Mouse (Mus musculus): ENCODE measurements around the gene Pla2g4d. TPM values are rescaled to one million over a fixed set of nuclear protein-coding genes. Genes with fewer than 3 reads are reported as not detected.

The Pla2g4d gene
- total RNA-seq, 2 experiments from 2014 or later = not detected

DNA sequence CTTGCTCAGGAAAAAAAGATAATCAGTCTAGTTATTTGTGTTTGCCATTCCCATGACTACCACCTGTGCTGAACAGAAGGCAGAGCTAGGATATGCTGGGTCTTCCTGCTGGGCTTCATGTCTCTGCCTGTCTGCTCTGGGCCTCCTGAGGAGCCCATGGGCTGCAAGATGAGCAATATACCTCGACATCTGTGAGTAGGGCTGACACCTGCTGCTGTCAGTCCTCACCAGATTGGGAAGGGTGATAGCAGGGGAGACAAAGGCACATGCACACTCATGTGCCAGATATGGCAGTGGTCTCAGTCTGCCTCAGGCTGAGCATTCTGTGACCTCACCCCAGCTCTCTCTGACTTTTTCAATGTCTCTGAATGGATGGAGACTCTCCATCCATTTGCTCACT lies 26.1 kb downstream of the Pla2g4d start:
- no peak for ATAC-seq (replicated peaks; ENCODE audit: poor library complexity)

DNA sequence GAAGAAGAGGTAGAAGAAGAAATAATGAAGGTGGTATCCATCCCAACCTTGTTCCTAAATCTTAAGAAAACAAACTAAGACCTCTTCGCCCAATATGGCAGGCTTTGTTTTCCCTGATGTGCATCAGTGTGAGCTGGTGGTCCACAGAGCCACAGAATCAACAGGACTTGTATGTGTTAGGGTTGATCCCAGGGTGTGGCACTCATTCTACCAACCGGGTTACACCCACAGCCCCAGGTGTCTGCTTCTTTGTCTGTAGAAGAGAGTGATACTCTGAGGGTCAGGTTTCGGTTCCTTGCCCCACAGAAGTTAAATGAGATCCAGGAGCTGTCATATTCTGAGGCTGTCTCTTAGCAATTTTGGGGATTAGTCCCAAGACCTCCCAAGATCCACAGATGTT lies 27.7 kb downstream of the Pla2g4d start:
- no peak for ATAC-seq (replicated peaks; ENCODE audit: poor library complexity)

DNA sequence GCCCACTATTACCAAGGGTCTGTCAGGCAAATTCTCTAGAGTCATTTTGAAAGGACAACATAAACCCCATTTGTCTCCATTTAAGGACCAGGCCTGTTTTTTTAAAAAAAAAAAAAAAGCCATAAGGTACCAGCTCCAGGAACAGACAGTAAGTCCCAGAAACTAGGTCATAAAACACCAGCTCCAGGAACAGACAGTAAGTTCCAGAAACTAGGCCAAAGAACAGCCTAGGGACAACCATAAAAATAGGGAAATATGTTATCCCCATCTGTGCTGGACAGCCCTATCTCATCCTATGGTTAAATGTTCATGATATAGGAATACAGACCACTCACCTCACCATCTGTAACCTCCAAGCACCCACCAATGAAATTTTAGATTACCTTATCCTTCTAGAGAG lies 32.7 kb downstream of the Pla2g4d start:
- no peak for ATAC-seq (replicated peaks; ENCODE audit: poor library complexity)

DNA sequence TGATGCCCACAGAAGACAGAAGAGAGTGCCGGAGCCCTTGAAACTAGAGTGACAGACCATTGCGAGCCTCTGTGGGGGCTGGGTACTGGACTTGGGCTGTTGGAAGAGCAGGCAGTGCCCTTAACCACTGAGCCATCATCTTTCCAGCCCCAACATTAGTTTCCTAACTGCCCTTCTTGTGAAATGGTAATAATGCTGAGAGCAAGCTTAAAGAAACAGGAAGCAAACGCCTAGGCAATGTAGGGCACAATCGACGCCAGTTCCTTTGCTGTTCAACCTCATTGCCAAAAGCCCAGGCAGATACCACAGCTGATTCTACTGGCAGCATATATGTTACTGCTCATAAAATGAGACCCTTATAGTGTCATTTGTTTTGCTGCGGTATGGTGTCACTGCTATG lies 36.4 kb downstream of the Pla2g4d start:
- ATAC-seq (replicated peaks; ENCODE audit: poor library complexity) = peak; percentile 85

DNA sequence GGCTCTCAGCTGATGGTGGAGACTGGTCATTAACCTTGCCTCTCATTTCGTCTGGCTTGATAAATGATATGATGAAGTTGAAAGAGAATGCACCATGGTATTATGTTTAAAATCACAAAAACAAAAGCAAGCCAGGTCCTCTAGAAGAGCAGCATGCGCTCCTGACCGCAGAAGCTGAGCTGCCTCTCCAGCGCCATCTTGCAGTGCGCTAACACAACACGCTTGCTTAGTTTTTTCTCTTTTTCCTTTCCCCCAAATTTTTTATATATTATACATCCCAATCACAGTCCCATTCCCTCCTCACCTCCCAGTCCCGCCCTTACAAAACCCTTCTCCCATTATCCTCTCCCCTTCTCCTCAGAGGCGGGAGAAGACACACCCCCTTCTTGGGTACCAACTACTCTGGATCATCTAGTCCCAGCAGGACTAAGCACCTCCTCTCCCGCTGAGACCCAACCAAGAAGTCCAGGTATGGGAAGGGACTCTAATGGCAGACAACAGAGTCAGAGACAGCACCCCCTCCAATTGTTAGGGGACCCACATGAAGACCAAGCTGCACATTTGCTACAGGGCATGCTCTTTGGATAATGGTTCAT lies 43.5 kb downstream of the Pla2g4d start:
- ATAC-seq (replicated peaks; ENCODE audit: poor library complexity) = peak; percentile 52; the same call in 1 of the 2 replicates

DNA sequence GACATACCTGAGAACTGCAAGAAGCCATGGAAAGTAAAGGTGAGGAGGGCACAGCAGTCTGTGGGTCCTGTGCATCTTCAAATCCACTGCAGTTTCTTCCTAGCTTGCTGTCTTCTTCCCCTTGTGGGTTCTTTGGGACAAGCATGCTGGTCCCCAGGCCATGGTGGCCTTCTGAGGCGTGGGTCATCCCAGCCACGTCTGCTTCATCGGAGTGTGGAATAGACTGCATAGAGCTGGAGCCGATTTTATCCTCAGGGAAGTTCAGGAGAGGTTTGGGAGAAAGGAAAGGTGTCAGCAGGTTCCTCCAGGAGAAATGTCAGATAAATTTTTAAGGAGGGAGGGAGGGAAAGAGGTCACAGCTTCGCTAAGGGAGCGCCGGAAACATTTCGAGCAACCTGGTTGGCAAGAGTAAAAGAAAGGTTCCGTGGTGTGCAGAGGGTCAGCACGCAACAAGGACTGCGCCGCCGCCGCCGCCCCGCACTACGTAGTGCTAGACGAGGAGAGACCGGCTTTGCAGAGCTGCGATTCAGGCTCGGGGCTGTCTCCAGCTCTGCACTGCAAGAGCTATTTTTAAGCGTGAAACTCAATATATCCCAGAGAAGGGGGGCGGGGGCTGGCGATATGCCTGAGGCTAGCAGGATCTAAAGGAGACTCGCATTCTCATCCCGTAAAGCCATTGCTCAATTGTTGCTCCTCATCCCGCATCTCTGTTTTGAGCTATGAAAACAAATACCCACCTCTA lies 44.1 kb downstream of the Pla2g4d start, which contains the start of gene Pla2g4e:
Gene Pla2g4e (minus strand): TSS at position 657 of the 742 bp plus-strand sequence.
- no peak for ATAC-seq (replicated peaks; ENCODE audit: poor library complexity)

DNA sequence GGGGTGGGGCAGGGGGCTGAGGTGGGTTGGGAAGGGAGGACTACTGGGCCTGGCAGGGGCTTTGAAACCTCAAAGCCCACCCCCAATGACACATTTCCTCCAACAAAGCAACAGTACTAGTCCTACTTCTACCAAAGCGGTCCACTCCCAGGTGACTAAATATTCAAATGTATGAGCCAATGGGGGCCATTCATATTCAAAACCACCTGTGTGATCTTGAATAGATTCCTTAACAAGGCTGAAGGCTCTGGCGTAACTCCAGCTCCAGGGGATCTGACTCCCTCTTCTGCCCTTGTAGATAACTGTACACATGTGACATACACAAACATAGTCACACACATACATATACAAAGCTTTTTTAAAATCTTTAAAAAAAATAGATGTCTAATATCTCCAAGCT lies 45.0 kb downstream of the Pla2g4d start:
- no peak for ATAC-seq (replicated peaks; ENCODE audit: poor library complexity)

DNA sequence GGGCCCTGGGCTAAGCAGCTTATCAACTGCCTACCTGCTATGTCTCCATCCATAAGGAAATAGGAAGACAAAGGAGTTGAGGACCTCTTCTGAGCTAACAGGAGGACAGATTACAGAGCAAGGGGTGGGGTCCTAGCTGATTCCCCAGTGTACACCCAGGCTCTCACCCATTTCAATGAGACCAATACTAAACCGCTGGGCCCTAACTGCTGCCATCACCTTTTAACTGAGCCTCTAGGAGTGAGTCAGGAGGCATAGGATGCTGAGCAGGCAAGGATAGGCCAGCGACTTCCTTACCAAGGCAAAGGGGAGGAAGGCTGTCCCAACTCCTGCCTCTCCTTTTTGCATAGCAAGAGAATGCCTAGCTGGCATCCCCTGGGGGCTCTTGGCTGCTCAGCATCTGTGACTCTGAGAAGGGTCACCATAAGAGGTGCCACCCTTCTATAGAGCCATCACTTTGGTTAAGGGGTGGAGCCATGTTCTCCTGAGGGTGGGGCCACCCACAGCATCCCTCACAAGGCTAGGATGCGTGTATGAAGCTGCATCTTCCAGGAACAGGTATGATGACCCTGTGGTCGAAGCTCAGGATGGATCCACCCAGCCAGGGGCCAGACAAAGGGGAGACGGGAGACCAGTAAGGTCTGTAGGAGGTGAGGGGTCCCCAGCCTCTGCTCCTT lies 46.1 kb downstream of the Pla2g4d start:
- ATAC-seq (replicated peaks; ENCODE audit: poor library complexity) = no peak

DNA sequence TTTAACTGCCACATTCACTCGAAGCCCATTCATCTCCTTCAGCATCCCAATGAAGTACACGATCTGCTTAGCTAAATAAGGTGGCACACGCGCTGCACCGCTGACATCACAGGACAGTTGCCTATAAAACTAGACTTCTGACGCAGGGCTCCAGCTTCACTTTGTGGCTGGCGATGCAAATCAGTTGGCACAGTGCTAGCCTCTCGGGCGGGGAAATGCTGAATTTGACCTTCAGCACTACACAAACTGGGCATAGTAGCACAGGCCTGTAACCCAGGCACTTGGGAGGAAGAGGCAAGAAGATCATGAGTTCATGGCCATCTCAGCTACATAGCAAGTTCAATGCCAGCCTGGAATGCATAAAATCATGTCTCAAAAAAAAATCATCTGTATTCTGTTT lies 50.3 kb downstream of the Pla2g4d start:
- ATAC-seq (replicated peaks; ENCODE audit: poor library complexity) = 0 out of 2 replicates have a peak, but pooled peaks have one; percentile 17

DNA sequence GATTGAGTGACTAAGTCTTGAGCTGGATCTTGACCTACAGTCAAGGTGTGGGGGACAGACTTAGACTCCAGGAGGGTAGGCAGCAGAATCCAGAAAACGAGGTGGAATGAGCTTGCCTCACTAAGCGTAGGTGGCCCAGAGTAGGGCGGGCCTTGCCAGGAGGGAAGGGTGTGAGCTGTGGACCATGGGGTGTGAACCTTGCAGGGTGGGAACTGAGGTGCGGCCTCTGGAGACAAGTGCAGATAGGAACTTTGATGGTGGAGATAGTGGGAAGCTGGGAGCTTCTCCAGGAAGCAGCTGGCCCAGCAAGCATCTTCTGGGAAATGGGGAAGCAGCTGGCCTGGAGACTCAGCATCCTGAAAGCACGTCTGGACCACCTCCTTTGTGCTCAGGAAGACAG lies 51.2 kb downstream of the Pla2g4d start:
- no peak for ATAC-seq (replicated peaks; ENCODE audit: poor library complexity)

DNA sequence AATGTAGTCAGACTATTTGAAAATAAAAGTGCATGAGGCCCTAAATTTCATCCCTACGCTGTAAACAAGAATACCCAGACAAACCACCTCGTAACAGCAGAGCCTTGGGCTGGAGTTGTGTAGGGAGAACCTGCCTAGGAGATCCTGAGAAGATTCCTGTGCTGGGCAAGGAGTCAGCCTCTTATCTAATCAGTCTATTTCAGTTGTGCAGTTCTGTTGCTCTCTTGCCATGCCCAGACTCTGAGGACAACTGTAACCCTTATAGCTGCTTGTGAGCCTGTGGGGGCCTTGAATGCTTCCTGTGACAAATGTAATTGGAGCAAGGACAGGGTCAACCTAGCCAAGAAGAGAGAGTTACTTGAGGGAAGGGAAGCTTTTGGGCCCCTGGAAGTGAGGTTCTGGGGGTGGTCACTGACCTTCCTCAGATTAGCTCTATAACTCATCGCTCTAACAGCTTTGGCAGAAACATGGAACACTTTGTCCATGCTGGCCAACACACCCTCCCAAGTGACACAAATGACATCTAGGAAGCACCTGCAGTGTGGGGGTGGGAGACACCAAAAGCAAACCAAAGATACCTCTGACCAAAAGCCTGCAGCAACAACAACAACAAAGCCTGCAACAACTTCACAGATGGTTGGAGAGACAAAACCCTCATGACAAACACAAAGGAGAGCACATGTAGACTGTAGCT lies 52.9 kb downstream of the Pla2g4d start:
- ATAC-seq (replicated peaks; ENCODE audit: poor library complexity) = peak; percentile 49

DNA sequence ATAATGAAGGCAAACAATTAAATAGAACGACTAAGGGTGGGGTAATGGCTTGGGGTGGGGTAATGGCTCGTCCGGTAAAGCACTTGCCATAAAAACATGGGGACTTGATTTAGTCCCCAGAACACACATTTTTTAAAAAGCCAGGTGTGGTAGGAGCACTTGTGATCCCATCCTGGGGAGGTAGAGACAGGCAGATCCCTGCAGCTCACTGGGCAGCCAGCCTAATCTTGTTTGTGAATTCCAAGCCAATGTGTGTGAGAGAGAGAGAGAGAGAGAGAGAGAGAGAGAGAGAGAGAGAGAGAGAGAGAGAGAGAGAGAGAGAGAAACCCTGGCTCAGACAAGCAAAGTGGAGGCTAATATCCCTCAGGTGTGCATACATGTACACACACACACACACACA lies 53.6 kb downstream of the Pla2g4d start:
- no peak for ATAC-seq (replicated peaks; ENCODE audit: poor library complexity)

DNA sequence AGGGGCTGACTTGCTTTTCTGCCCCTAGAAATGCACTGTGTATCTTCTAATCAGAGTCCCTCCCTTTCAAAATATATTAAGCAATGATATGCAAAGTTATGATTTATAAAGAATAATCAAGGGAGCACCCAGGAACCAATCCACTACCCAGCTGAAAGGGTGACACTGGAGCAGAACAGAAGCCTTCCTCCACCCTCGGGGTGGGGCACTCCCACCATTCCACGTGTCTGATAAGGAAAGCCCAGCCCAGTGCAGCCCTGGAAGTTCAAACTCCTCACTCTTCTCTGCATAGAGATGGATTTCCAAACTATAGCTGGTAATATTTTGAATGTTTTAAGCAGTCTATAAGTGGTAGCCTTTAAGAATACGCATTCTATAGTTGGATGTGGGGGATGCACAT lies 57.4 kb downstream of the Pla2g4d start:
- ATAC-seq (replicated peaks; ENCODE audit: poor library complexity) = no peak

Other genes with a start within 250 kb of the Pla2g4d start
- 22.8 and 24.8 TPM in 2 replicates for gene Ehd4, start 134.6 kb downstream of the Pla2g4d start, total RNA-seq (2015)
- gene Ehd4, start 134.6 kb downstream of the Pla2g4d start, total RNA-seq (2017) = 28.6 and 30.1 TPM in 2 replicates
- not detected in 2 replicates for gene Pla2g4e, start 43.9 kb downstream of the Pla2g4d start, total RNA-seq (2015)
- not detected in 2 replicates for gene Pla2g4e, start 43.9 kb downstream of the Pla2g4d start, total RNA-seq (2017)
- not detected in 2 replicates for gene Pla2g4f, start 25.0 kb upstream of the Pla2g4d start, total RNA-seq (2015)
- gene Pla2g4f, start 25.0 kb upstream of the Pla2g4d start, total RNA-seq (2017) = not detected in 2 replicates
- 19.1 and 21.9 TPM in 2 replicates for gene Vps39, start 63.9 kb upstream of the Pla2g4d start, total RNA-seq (2015)
- 31.6 and 36.4 TPM in 2 replicates for gene Vps39, start 63.9 kb upstream of the Pla2g4d start, total RNA-seq (2017)
- gene Ganc, start 114.7 kb upstream of the Pla2g4d start, total RNA-seq (2015) = 17.4 and 21.8 TPM in 2 replicates
- 18.8 and 25.2 TPM in 2 replicates for gene Ganc, start 114.7 kb upstream of the Pla2g4d start, total RNA-seq (2017)
- gene Tmem87a, start 114.9 kb upstream of the Pla2g4d start, total RNA-seq (2015) = 29.7 and 31.0 TPM in 2 replicates
- 63.3 and 70.2 TPM in 2 replicates for gene Tmem87a, start 114.9 kb upstream of the Pla2g4d start, total RNA-seq (2017)
- 0.95 and 2.2 TPM in 2 replicates for gene Capn3, start 166.8 kb upstream of the Pla2g4d start, total RNA-seq (2015)
- 0.68 and 1.2 TPM in 2 replicates for gene Capn3, start 166.8 kb upstream of the Pla2g4d start, total RNA-seq (2017)

Measured in megakaryocyte progenitor cell, adult 5-6 weeks (primary cell).